Mouse (Mus musculus) liver, postnatal 0 days (tissue): ENCODE results near the gene Hcfc1. TPM values are rescaled to one million over a fixed set of nuclear protein-coding genes. Genes with fewer than 3 reads are reported as not detected.

Experiments used
- ATAC-seq: fragments of 200-750 bp; cut with Nextera tagmentation; 2 replicates; pipeline ENCODE4 v1.8.0; 2017; ENCODE audit warnings: mild to moderate bottlenecking, moderate library complexity
- DNase-seq: peaks from one replicate; pipeline ENCODE4 v3.0.0-alpha.2; 2016
- H3K27ac ChIP-seq: fragments of 300-500 bp; sonication (generic); 2 replicates; pipeline ENCODE4 v1.5.1; 2014; ENCODE audit warnings: antibody characterized with exemption, moderate library complexity, mild to moderate bottlenecking, low read depth
- H3K27me3 ChIP-seq: fragments of 300-500 bp; sonication (generic); 2 replicates; pipeline ENCODE4 v1.6.1; 2014; ENCODE audit warnings: low read length, control low read depth, mixed read lengths; ENCODE audit not compliant: insufficient read depth
- H3K36me3 ChIP-seq: fragments of 300-500 bp; sonication (generic); replicated peaks from 2 replicates; pipeline ENCODE4 v1.6.1; 2014; ENCODE audit warnings: mild to moderate bottlenecking, control low read depth, low read length, moderate library complexity, mixed read lengths; ENCODE audit not compliant: insufficient read depth
- H3K4me1 ChIP-seq: fragments of 300-500 bp; sonication (generic); 2 replicates; pipeline ENCODE4 v1.6.1; 2014; ENCODE audit warnings: antibody characterized with exemption, mild to moderate bottlenecking, control low read depth; ENCODE audit not compliant: insufficient read depth
- H3K4me2 ChIP-seq: fragments of 300-500 bp; sonication (generic); 2 replicates; pipeline ENCODE4 v1.6.1; 2014; ENCODE audit warnings: low read depth, mild to moderate bottlenecking, low read length, moderate library complexity, mixed read lengths
- H3K4me3 ChIP-seq: fragments of 300-500 bp; sonication (generic); 2 replicates; pipeline ENCODE4 v1.5.1; 2014; ENCODE audit warnings: low read depth, low read length
- H3K9ac ChIP-seq: fragments of 300-500 bp; sonication (generic); replicated peaks from 2 replicates; pipeline ENCODE4 v1.6.1; 2014; ENCODE audit warnings: mild to moderate bottlenecking, moderate library complexity
- H3K9me3 ChIP-seq: fragments of 300-500 bp; sonication (generic); 2 replicates; pipeline ENCODE4 v1.6.1; 2016; ENCODE audit warnings: mild to moderate bottlenecking, control low read depth, low read length, mixed read lengths
- CTCF ChIP-seq: sonication (generic); IDR thresholded peaks from 2 replicates; pipeline ENCODE4 v1.5.1; 2016; ENCODE audit warnings: antibody characterized with exemption, low read depth
- EP300 ChIP-seq: IDR thresholded peaks from 2 replicates; pipeline ENCODE4 v1.6.1; 2016; ENCODE audit warnings: antibody characterized with exemption, low read depth, mild to moderate bottlenecking
- WGBS: fragments of 180-500 bp; shearing (Covaris S2); extraction: QIAGEN DNeasy Blood & Tissue Kit; methylation state at CpG from one replicate; pipeline ENCODE4 v1.1.7; 2014; ENCODE audit not compliant: insufficient replicate concordance; 5-methylcytosine and 5-hydroxymethylcytosine counted together
- polyA plus RNA-seq: library from polyadenylated mRNA; unstranded; fragments of >200 nt; fragmentation: Nextera tagmentation; extraction: Ambion mirVana; gene quantifications from 2 replicates; pipeline ENCODE4 v1.2.1, GENCODE M21; 2015

Gene Hcfc1
- polyA plus RNA-seq, 1 experiment from 2014 or later, result 16.4 TPM

DNA sequence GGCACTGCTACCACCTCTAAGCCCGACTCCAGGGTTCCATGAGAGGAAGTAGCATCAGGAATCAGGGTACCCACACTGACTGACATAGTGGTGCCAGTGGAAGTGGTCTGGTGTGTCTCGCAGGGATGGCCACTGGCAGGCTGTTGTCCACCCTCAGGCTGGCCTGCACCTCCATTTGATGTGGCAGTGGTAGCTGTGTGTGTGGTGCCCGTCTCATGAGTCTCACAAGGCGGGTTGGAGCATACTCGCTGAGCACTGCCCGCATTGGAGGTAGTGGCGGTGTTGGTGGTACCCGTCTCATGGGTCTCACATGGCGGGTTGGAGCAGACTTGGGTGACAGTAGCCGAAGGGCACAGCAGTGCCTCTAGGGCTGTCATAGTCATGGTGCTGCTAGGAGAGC, 16.8 kb downstream of the Hcfc1 start:
- H3K9ac ChIP-seq, result no peak overlapping the region
- no peaks in the 10 kb centered on the region for H3K27me3 ChIP-seq
- H3K4me3 ChIP-seq, result no peak overlapping the region
- no peak for ATAC-seq
- DNase-seq, result no peak
- WGBS, result 82% methylated on average over 10 of the region's 10 CpGs
- H3K36me3 ChIP-seq, result peaks cover 93% of the 10 kb centered on the region
- TF ChIP-seq CTCF (no peak), EP300 (no peak)
- H3K4me2 ChIP-seq, result no peak overlapping the region
- no peaks in the 10 kb centered on the region for H3K4me1 ChIP-seq
- H3K27ac ChIP-seq, result no peak overlapping the region
- no peaks in the 10 kb centered on the region for H3K9me3 ChIP-seq

DNA sequence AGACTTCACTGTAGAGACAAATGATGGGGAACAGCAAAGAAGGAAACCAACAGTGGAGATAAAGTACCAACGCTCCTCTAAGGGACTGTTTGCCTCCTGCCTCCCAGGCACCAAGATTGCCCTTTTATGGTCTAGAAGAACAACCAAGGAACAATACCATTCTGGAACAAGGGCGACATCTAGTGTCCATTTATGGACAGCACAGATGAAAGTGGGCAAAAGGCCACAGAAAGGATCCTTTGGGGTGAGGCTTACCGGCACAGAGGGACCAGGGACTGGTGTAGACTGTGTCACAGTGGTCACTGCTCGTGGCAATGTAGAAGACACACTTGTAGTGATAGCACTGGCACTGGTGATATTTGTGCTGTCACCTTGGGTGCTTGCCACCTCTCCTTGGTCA, 17.5 kb downstream of the Hcfc1 start:
- no peak overlapping the region for H3K27ac ChIP-seq
- TF ChIP-seq EP300, result no peak
- peak; percentile 89 for TF ChIP-seq CTCF
- no peak overlapping the region for H3K4me2 ChIP-seq
- peak; percentile 54 for ATAC-seq
- no peaks in the 10 kb centered on the region for H3K4me1 ChIP-seq
- H3K4me3 ChIP-seq, result no peak overlapping the region
- peak; percentile 51 for DNase-seq
- no peak overlapping the region for H3K9ac ChIP-seq
- peaks cover 94% of the 10 kb centered on the region for H3K36me3 ChIP-seq
- no peaks in the 10 kb centered on the region for H3K9me3 ChIP-seq
- H3K27me3 ChIP-seq, result no peaks in the 10 kb centered on the region
- WGBS, result 35% methylated on average over 4 of the region's 4 CpGs

DNA sequence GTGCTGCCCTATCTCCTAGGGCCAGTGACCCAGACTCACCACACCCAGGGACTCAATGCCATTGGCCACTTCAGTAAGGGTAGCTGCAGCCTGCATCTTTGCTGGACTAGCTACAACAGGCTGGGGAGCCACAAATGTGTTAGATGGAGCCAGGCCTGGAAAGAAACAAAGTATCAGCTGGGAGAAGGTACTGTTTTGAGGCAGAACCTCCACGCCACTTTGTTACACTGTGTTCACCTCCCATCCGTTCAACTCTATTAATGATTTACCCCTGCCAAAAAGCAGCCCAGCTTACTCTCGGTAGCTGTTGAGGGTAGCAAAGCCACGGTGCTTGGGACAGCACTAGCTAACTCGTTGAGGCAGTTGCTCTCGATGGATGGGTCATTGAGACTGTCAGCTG, 19.3 kb downstream of the Hcfc1 start:
- no peaks in the 10 kb centered on the region for H3K4me1 ChIP-seq
- peak; percentile 40; the same call in 1 of the 2 replicates for ATAC-seq
- no peak overlapping the region for H3K4me3 ChIP-seq
- no peak overlapping the region for H3K4me2 ChIP-seq
- no peak overlapping the region for H3K27ac ChIP-seq
- H3K9me3 ChIP-seq, result no peaks in the 10 kb centered on the region
- DNase-seq, result no peak
- no peaks in the 10 kb centered on the region for H3K27me3 ChIP-seq
- peaks cover 89% of the 10 kb centered on the region for H3K36me3 ChIP-seq
- TF ChIP-seq EP300 (no peak), CTCF (0 out of 2 replicates have a peak, but pooled peaks have one; percentile 0)
- WGBS, result 73% methylated on average over 6 of the region's 6 CpGs
- no peak overlapping the region for H3K9ac ChIP-seq

DNA sequence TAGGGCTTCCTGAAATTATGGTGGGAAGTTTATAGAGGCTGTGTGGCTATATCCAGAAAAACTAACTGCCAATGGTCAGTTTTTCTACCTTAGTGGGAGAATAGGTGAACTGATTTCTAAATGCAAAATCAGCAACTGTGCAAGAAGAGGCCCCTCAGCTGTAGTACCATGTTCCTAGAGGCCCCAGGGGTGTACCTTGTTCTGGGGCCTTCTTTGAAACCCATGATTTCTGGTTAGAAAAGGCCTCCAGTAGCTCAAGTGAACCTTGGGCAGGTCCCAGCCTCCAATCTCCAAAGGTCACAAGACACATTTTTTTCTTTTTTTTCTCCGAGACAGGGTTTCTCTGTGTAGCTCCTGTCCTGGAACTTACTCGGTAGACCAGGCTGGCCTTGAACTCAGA, 23.9 kb downstream of the Hcfc1 start:
- TF ChIP-seq EP300, result no peak
- TF ChIP-seq CTCF, result no peak
- no peak overlapping the region for H3K4me2 ChIP-seq
- WGBS, result 91% methylated on average over 2 of the region's 2 CpGs
- H3K9ac ChIP-seq, result no peak overlapping the region
- H3K9me3 ChIP-seq, result no peaks in the 10 kb centered on the region
- H3K27ac ChIP-seq, result no peak overlapping the region
- DNase-seq (no peak), ATAC-seq (no peak)
- H3K27me3 ChIP-seq, result no peaks in the 10 kb centered on the region
- H3K4me3 ChIP-seq, result no peak overlapping the region
- H3K36me3 ChIP-seq, result peaks cover 50% of the 10 kb centered on the region
- H3K4me1 ChIP-seq, result no peaks in the 10 kb centered on the region

- DNase-seq, result no peak
- TF ChIP-seq CTCF (no peak), EP300 (no peak)
- Histone ChIP-seq H3K4me1 (no peaks in the 10 kb centered on the region), H3K27me3 (no peaks in the 10 kb centered on the region), H3K9me3 (no peaks in the 10 kb centered on the region), H3K4me2 (no peak overlapping the region), H3K4me3 (no peak overlapping the region), H3K36me3 (peaks cover 46% of the 10 kb centered on the region), H3K27ac (no peak overlapping the region), H3K9ac (no peak overlapping the region)
- no peak for ATAC-seq
- 62% methylated on average over 2 of the region's 2 CpGs for WGBS
Measured at GRCm38 (mm10) chrX:73941860-73942259, 24.3 kb downstream of the Hcfc1 start.

GRCm38 (mm10) chrX:73931871-73932270, 34.3 kb downstream of the Hcfc1 start:
- no peaks in the 10 kb centered on the region for H3K36me3 ChIP-seq
- H3K9me3 ChIP-seq, result no peaks in the 10 kb centered on the region
- DNase-seq, result no peak
- H3K27me3 ChIP-seq, result 0 out of 2 replicates have a peak, but pooled peaks cover 2% of the 10 kb centered on the region
- WGBS, result 47% methylated on average over 2 of the region's 2 CpGs
- H3K4me2 ChIP-seq, result no peak overlapping the region
- no peak overlapping the region for H3K9ac ChIP-seq
- ATAC-seq, result no peak
- no peak overlapping the region for H3K27ac ChIP-seq
- no peak overlapping the region for H3K4me3 ChIP-seq
- TF ChIP-seq EP300 (no peak), CTCF (no peak)
- H3K4me1 ChIP-seq, result no peaks in the 10 kb centered on the region; the same call in 1 of the 2 replicates
